Mouse (Mus musculus): Measurements from ENCODE around the gene Cnppd1.

Cnppd1 gene

GRCm38 (mm10) chr1:75147411-75148135 is 5.1 kb upstream of the Cnppd1 start:
- no peak for DNase-seq (ENCODE audit: low spot score in 2 of 2)

DNA sequence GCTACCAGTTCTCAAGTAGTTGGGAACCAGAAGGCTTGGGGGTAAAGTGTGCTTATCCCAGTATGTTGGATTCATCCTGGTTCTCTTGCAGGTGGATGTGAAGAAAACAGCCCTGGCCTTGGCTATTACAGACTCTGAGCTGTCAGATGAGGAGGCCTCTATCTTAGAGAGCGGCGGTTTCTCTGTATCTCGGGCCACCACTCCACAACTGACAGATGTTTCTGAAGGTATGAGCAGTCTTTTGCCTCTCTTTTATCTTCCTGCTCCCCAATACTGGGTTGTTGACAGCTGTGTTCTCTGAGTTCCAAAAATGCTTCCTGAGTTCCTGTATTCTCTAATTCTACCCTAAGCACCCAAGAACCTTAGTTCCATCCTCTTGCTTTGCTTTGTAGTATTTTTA is 3.1 kb upstream of the Cnppd1 start:
- DNase-seq (ENCODE audit: low spot score in 2 of 2), result no peak

- peak; percentile 65 to 68 for DNase-seq (ENCODE audit: low spot score in 2 of 2)
Measured at GRCm38 (mm10) chr1:75141486-75142190, 873 bp downstream of the Cnppd1 start.

- DNase-seq (ENCODE audit: low spot score in 2 of 2), result no peak
Measured at GRCm38 (mm10) chr1:75140601-75141190, 1.8 kb downstream of the Cnppd1 start.

DNA sequence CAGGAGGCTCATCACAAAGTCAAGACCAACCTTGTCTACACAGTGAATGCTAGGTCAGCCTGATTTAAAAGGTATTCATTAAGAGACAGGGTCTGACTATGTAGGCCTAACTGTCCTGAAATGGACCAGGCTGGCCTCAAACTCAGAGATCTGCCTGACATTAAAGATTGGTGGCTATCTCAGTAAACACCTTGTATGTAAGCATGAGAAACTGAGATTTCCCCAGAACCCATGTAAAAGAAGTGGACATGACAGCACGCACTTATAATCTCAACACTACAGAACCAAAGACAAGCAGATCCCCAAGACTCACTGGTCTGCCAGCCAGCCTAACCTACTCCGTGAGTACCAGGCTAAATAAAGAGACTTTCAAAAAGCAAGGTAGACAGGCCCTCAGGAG is 4.1 kb downstream of the Cnppd1 start:
- no peak for DNase-seq (ENCODE audit: low spot score in 2 of 2)

- no peak for DNase-seq (ENCODE audit: low spot score in 2 of 2)
Measured at GRCm38 (mm10) chr1:75136730-75137129, 5.8 kb downstream of the Cnppd1 start.

GRCm38 (mm10) chr1:75136293-75136692 is 6.2 kb downstream of the Cnppd1 start:
- no peak for DNase-seq (ENCODE audit: low spot score in 2 of 2)

DNA sequence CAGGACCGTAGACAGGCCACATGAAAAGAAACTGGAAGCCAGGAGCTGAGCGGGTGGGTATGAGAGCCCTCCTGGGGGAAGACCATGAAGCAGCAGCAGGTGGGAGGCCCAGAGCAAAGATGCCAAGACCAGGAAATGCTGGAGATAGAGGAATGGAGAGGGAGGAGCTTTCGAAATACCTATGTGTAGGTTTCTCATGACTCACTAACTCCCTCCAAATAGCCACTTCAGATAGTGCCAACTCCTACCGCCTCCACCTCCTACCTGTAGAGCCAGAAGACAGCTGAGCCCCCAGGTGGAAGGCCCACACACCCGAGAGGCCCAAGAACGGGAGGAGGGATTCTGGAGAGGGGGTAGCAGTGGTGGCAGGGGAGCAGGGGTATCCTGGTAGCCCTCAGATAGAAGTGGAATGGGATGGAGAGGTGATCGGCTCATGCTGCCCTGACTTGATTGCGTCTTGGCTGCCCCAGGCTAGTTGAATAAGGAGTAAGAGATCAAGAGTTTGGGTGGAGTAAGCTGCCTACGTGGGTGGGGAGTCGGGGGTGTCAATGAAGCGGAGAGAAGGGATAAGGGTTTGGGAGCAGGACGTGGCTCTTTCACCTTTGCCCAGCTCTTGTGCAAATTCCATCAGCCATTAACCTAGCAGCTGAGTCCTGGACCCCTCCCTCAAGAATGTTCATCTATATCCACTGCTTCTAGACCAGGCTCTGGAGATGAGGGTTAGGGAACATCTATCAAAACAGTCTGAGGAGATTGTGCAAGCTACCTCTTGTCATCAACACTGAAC is 8.9 kb downstream of the Cnppd1 start, which contains the start of gene Slc23a3:
Gene Slc23a3, minus strand, starts transcription at position 470 of the 787 bp plus-strand sequence.
- DNase-seq (ENCODE audit: low spot score in 2 of 2), result no peak

DNA sequence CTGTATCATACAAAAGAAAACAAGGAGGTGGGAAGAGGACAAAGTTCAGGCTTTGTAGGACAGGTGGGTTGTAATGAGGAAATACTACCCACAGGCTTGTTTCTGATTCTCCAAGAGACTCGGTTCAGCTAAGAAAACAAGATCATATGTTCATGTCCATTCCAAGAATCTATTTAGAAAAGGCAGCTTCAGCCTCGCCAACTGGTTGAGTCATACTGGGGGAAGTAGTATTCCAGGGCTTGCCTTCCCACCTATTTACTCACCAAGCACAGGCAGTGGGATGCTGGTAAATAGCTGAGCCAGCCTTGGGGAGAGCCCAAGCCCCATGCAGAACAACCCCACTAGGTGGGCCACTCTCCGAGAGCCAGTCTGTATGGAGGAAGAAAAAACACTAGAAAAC is 13.9 kb downstream of the Cnppd1 start:
- DNase-seq (ENCODE audit: low spot score in 2 of 2), result no peak

- no peak for DNase-seq (ENCODE audit: low spot score in 2 of 2)
Measured at GRCm38 (mm10) chr1:75125418-75125817, 17.1 kb downstream of the Cnppd1 start.

- DNase-seq (ENCODE audit: low spot score in 2 of 2), result peak; percentile 94
Measured at GRCm38 (mm10) chr1:75124346-75125321, 17.9 kb downstream of the Cnppd1 start, which contains the start of gene Nhej1. Nhej1 (minus strand) TSS chr1:75125200.

- DNase-seq (ENCODE audit: low spot score in 2 of 2), result peak in 1 of 2 experiments; percentile 38
Measured at GRCm38 (mm10) chr1:75122211-75122610, 20.3 kb downstream of the Cnppd1 start.

All from thymus, postnatal 10 days (tissue).